Mouse (Mus musculus): ENCODE results near the gene Vps53. TPM values are rescaled to one million over a fixed set of nuclear protein-coding genes. Genes with fewer than 3 reads are reported as not detected.
"Not testable (repeated sequence)": the region's sequence is repeated elsewhere in the genome, so short reads cannot be mapped to it uniquely, and the experiment has no call there.

Vps53 gene
- total RNA-seq, 4 experiments from 2014 or later: 77.7 to 96.2 (median 86.1) TPM

DNA sequence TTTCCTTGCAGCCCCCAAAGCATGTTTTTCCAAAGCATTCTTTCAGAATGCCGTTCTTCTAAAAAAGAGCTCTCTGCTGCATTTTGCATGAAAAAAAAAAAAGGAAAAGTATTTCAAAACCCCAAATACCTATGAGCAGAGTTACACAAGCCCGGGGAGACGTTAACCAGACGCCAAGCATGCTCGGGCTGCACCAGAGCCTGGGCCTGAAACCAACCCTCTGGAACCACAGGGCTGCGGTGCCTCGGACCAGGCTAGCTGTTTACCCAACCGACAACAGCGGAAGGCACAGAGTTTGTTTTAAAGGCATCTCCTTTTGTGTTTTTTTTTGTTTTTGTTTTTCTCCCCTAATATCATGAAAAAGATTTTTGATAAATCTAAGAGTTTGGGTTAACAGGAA lies 158.5 kb downstream of the Vps53 start:
- DNase-seq (ENCODE audit: low spot score in 2 of 2): no peak

- DNase-seq (ENCODE audit: low spot score in 2 of 2): no peak
Observed at GRCm38 (mm10) chr11:76019879-76020278, 159.6 kb downstream of the Vps53 start.

- DNase-seq (ENCODE audit: low spot score in 2 of 2): no peak
Observed at GRCm38 (mm10) chr11:76015814-76016213, 163.6 kb downstream of the Vps53 start.

DNA sequence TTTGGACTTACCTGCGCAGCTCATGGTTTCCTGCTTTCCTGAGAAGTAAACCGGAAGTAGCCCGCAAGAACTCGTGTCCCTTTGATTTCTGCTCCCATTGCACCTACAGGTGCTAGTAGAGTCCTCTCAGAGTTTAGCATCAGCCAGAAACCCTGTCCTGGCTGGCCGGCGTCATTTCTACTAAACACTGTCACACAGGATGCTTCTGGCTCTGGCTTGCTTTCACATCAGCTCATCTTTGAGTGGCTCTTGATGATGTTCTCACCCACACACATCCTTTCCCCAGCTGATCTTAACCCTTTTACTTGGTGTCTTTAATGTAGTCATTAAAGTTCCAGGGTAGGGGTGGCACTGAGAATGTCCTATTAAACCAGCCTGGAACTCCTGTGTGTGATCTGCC lies 164.2 kb downstream of the Vps53 start:
- DNase-seq (ENCODE audit: low spot score in 2 of 2): no peak

DNA sequence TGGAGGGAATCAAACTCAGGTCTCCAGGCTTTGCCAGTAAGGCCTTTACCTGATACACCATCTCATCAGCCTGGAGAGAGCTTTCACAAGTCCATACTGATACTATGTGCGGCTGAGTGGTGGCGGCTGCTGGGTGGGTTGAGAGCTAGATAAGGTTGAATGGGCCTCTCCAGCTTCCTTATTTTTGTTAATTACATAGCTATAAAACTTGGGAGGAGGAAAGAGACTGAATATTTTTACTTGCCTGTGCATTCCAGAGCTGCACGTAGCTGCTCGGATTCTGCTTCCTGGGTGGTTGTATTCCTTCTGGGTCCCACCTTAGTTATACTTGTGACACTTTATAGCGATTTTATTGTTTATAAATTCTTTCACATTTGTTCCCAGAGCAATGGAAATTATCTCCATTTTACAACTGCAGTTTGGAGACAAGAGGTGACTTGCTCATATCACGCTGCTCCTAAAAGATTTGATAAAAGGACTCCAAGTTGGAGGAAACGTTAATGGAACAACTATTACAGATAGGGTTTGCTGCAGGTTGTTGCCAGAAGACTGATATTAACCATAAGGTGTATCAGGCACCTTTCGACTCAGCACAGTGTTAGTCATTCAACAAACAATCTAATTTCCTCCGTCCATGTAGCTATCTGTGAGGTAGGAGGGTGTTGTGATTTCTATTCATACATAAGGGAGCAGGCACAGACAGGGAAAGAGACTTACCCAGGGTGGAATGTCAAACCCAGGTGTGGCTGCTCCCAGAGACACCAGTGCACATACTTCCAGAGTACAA lies 168.4 kb downstream of the Vps53 start:
- DNase-seq (ENCODE audit: low spot score in 2 of 2): no peak

GRCm38 (mm10) chr11:76009101-76009500 lies 170.3 kb downstream of the Vps53 start:
- no peak for DNase-seq (ENCODE audit: low spot score in 2 of 2)

GRCm38 (mm10) chr11:76008162-76008561 lies 171.3 kb downstream of the Vps53 start:
- no peak for DNase-seq (ENCODE audit: low spot score in 2 of 2)

GRCm38 (mm10) chr11:76004276-76004675 lies 175.2 kb downstream of the Vps53 start:
- DNase-seq (ENCODE audit: low spot score in 2 of 2): not testable (repeated sequence)

DNA sequence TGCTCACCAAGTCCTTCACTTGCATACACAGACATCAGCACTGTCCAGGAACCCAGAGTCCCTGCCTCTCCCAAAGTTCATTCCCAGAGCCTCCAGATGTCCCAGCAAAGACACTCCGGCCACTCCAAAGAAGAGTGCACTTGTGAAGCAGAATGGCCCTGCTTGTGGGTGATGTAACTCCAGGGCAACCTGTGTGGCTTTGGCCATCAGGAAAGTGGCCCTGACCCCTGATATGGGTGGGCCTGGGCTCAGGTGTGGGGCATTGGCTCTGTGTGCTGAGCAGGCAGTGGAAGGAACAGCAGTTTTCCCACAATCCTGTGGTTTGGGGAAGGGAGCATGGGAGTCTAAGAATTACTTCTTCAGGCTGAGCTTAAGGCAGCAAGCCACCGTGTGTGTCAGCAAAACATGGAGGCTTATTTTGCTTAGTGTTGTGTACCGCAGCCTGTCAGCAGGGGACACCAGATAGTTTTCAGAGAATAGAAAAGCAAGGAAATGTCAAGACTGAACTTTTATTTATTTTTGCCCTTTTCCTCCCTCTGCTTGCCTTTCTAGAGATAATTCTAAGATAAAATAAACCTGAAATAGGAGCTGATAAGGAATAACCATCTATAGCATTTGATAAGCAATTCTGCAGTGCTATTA lies 178.1 kb downstream of the Vps53 start:
- DNase-seq (ENCODE audit: low spot score in 2 of 2): no peak

- DNase-seq (ENCODE audit: low spot score in 2 of 2): peak in 1 of 2 experiments; percentile 34
Observed at GRCm38 (mm10) chr11:76000701-76001100, 178.7 kb downstream of the Vps53 start.

DNA sequence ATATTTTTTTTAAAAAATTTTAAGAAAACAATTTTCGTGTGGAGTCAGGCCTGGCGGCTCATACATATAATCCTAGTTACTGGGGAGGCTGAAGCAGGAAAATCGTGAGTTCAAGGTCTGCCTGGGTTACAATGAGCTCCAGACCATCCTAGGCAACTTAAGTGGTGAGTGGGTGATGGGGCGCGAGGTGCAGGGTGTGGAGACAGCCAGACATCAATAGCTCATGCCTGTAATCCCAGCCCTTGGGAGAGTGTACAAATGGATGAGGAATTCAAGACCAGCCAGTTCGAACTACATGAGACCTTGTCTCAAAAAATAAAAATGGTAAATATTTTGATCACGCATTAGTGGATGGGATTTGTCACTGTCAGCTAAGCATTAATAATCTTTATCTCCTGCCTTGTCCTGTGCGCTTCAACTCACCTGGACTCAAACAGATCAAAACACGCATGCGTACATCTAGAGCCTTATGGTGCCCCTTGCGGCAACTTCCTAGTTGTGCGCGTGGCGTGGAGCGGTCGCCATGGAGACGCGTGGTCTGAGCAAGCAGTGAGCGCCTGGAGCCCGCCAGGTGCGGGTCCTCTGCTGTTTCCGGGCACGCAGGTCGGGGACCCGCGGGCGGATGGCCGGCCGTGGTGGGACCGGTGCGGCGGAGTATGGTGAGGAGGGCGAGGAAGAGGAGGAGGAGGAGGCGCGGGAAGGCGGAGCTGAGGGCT lies 179.8 kb downstream of the Vps53 start, which contains the start of gene 1700016K19Rik:
1700016K19Rik (plus strand) TSS at position 473 of the 716 bp plus-strand sequence.
- DNase-seq (ENCODE audit: low spot score in 2 of 2): peak; percentile 56 to 78

Other genes starting within 250 kb of the Vps53 start
- 1 to 10 TPM; 2.5 to 3.7 (median 3.5) TPM for gene Rph3al, start 241.2 kb downstream of the Vps53 start, total RNA-seq (2022)
- gene 1700016K19Rik, start 179.7 kb downstream of the Vps53 start, total RNA-seq (2022): 1 to 10 TPM; 1.8 to 5.9 (median 3.2) TPM
- 1 to 10 TPM; 7.5 to 9.7 (median 8.9) TPM for gene Rflnb, start 151.9 kb downstream of the Vps53 start, total RNA-seq (2022)
- gene Fam57a, start within 50 bp of the Vps53 start, total RNA-seq (2022): 10 to 100 TPM; 16.1 to 18.7 (median 17.7) TPM
- gene Dbil5, start 38.0 kb upstream of the Vps53 start, total RNA-seq (2022): 1 to 10 TPM in 2 of 4 experiments, under 1 TPM in 2; 0.70 to 1.3 (median 1.1) TPM
- gene Gemin4, start 38.0 kb upstream of the Vps53 start, total RNA-seq (2022): 10 to 100 TPM in 1 of 4 experiments, 1 to 10 TPM in 3; 6.9 to 10.6 (median 9.2) TPM
- gene Mrm3, start 64.1 kb upstream of the Vps53 start, total RNA-seq (2022): 10 to 100 TPM; 12.5 to 19.1 (median 18.6) TPM
- 10 to 100 TPM; 57.4 to 69.0 (median 60.8) TPM for gene Glod4, start 64.1 kb upstream of the Vps53 start, total RNA-seq (2022)
- gene Nxn, start 219.5 kb upstream of the Vps53 start, total RNA-seq (2022): 10 to 100 TPM in 3 of 4 experiments, 1 to 10 TPM in 1; 9.5 to 12.5 (median 10.9) TPM
- gene Timm22, start 227.3 kb upstream of the Vps53 start, total RNA-seq (2022): 10 to 100 TPM; 28.9 to 39.8 (median 30.8) TPM

Data from left cerebral cortex, adult 8-10 months (tissue).